Mouse (Mus musculus) monocyte, adult 59 days (primary cell): ENCODE results near the gene Gm17402. TPM values are rescaled to one million over a fixed set of nuclear protein-coding genes. Genes with fewer than 3 reads are reported as not detected.

ENCODE experiments used
- total RNA-seq, 2 experiments: library from RNA; stranded (reverse); gene quantifications; one replicate each; pipeline ENCODE4 v1.2.4; 2023

Gm17402 gene
- total RNA-seq: not detected

DNA sequence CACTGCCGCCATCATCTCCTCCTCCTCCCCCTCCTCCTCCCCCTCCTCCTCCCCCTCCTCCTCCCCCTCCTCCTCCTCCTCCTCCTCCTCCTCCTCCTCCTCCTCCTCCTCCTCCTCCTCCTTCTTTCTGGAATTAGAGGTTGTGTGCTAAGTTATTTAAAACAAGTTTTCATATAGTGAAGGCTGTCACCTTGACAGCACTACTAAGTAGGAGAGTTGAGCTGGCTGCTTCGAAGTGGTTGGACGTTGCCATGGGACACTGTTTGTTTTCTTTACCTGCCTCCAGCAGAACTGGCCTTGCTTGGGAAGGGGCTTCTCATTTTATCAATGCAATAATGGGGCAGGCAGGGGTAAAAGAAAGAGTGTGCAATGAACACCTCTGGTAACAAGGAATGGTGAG, at the start of gene Gm17402:
Gene Gm17402 (minus strand): TSS at position 101 of the 400 bp plus-strand sequence.

DNA sequence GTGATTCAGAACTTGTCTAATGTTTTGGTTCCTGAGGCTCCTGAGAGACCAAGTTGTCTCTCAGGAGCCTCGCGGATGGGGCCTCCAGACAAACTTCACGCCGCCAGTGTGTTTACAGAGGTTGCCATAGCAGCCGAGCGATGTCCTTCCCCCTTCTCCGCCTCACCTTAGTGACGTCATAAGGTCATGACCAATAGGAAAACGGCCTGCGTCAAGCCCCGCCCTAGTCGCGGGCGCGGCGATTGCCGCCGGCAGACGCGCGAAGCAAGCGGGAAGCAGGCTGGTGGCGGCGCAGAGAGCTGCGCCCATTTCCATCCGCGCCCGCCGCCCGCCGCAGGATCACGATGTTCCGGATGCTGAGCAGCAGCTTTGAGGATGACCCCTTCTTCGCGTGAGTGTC, 1.1 kb downstream of the Gm17402 start, which contains the start of gene Mlf1:
Gene Mlf1 (plus strand): TSS at position 226 of the 400 bp plus-strand sequence.

Other genes starting within 250 kb of the Gm17402 start
- 1 to 10 TPM; 1.2 to 2.2 TPM for gene Mlf1, start 1.1 kb downstream of the Gm17402 start, total RNA-seq
- 10 to 100 TPM; 27.1 to 29.5 TPM for gene Gfm1, start 54.9 kb upstream of the Gm17402 start, total RNA-seq
- gene Lxn, start 88.8 kb upstream of the Gm17402 start, total RNA-seq: 10 to 100 TPM; 11.3 to 13.3 TPM
- not detected for gene Rarres1, start 140.4 kb upstream of the Gm17402 start, total RNA-seq
- gene Mfsd1, start 207.6 kb upstream of the Gm17402 start, total RNA-seq: 100 to 1,000 TPM; 110 to 122 TPM